Mouse (Mus musculus) intestine, postnatal 0 days (tissue): ENCODE results near the gene Gpx8. TPM values are rescaled to one million over a fixed set of nuclear protein-coding genes. Genes with fewer than 3 reads are reported as not detected.

Source experiments
- ATAC-seq: fragments of 200-750 bp; cut with Nextera tagmentation; 2 replicates; pipeline ENCODE4 v1.8.0; 2017; ENCODE audit warnings: mild to moderate bottlenecking, moderate TSS enrichment, moderate library complexity
- H3K27ac ChIP-seq: fragments of 300-500 bp; sonication (generic); 2 replicates; pipeline ENCODE4 v1.5.1; 2014; ENCODE audit warnings: mild to moderate bottlenecking, low read depth, low read length, moderate library complexity
- H3K27me3 ChIP-seq: fragments of 300-500 bp; sonication (generic); replicated peaks from 2 replicates; pipeline ENCODE4 v1.6.1; 2014; ENCODE audit warnings: low read length, mixed read lengths; ENCODE audit not compliant: control insufficient read depth, insufficient read depth
- H3K36me3 ChIP-seq: fragments of 300-500 bp; sonication (generic); 2 replicates; pipeline ENCODE4 v1.6.1; 2014; ENCODE audit warnings: mild to moderate bottlenecking, moderate library complexity; ENCODE audit not compliant: control insufficient read depth, insufficient read depth
- H3K4me1 ChIP-seq: fragments of 300-500 bp; sonication (generic); replicated peaks from 2 replicates; pipeline ENCODE4 v1.6.1; 2014; ENCODE audit warnings: antibody characterized with exemption, low read length, mixed read lengths; ENCODE audit not compliant: control insufficient read depth, insufficient read depth
- H3K4me2 ChIP-seq: fragments of 300-500 bp; sonication (generic); replicated peaks from 2 replicates; pipeline ENCODE4 v1.6.1; 2014; ENCODE audit warnings: low read depth, mild to moderate bottlenecking, moderate library complexity
- H3K4me3 ChIP-seq: fragments of 300-500 bp; sonication (generic); 2 replicates; pipeline ENCODE4 v1.5.1; 2014; ENCODE audit warnings: low read depth, low read length
- H3K9ac ChIP-seq: fragments of 300-500 bp; sonication (generic); 2 replicates; pipeline ENCODE4 v1.6.1; 2014; ENCODE audit warnings: mild to moderate bottlenecking, low read depth, low read length
- H3K9me3 ChIP-seq: fragments of 300-500 bp; sonication (generic); 2 replicates; pipeline ENCODE4 v1.6.1; 2016; ENCODE audit warnings: mixed run types; ENCODE audit not compliant: control insufficient read depth
- CTCF ChIP-seq: sonication (generic); IDR thresholded peaks from 2 replicates; pipeline ENCODE4 v1.5.1; 2016; ENCODE audit warnings: low read depth, mild to moderate bottlenecking, control low read depth, antibody characterized with exemption, moderate library complexity
- WGBS: fragments of 180-500 bp; shearing (Covaris S2); extraction: QIAGEN DNeasy Blood & Tissue Kit; methylation state at CpG from one replicate; pipeline ENCODE4 v1.1.7; 2014; 5-methylcytosine and 5-hydroxymethylcytosine counted together
- polyA plus RNA-seq: library from polyadenylated mRNA; unstranded; fragments of >200 nt; fragmentation: Nextera tagmentation; extraction: Ambion mirVana; gene quantifications from 2 replicates; pipeline ENCODE4 v1.2.1, GENCODE M21; 2015

Gene Gpx8
- polyA plus RNA-seq, 1 experiment from 2014 or later, result 51.7 TPM

DNA sequence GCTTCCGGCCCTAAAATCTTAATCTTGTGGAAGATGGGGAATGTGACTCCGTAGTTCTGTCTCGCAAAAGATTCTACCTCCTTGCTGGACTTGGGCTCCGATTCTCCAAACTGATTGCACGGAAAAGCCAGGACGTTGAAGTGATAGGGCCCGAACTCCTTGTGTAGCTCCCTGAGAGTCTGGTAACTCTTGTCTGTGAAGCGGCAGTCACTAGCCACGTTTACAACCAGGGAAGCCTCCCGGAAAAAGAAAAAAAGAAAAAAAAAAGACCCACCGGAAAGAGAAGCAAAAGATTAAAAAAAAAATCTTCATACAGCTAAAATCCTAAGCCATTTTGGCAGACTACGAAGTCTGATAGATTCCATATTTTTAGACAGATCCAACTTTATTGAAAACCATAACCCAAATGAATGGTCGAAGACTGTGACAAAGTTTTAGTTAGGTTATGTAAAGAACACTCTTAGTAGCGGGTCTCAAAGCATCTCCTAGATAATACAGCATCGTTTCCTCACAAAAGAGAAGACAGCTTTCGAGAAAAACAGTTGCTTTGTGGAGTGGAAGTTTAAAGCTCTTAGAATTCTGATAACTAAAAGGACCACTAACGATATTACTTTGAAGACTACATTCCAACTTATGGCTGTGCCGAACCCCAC, 626 bp downstream of the Gpx8 start:
- no peaks in the 10 kb centered on the region for H3K36me3 ChIP-seq

DNA sequence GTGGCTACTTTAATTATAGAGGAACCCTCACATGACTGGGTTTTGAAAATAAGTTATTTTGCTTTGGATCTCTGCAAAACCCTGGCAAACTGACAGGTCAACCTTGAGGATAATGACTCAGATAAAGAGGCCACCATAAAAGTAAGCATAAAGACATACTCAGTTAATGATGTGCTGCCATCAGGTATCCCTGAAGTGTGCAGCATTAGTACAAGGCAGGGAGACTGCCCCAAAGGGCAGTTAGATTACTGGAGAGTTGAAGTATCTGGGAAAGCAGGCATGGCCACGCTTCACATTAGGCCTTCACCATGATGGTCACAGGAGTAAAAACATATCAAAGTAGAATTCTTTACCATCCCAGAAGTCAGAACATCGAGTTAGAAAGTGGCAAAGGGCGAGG, 1.3 kb downstream of the Gpx8 start:
- peak overlapping the region; percentile 41 for H3K4me3 ChIP-seq
- no peaks in the 10 kb centered on the region for H3K27me3 ChIP-seq
- H3K4me2 ChIP-seq, result peak overlapping the region; percentile 55
- H3K4me1 ChIP-seq, result 0 out of 2 replicates have a peak, but pooled peaks cover 3% of the 10 kb centered on the region
- no peak overlapping the region for H3K9ac ChIP-seq
- no peaks in the 10 kb centered on the region for H3K36me3 ChIP-seq
- no peaks in the 10 kb centered on the region for H3K9me3 ChIP-seq
- 41% methylated on average over 3 of the region's 3 CpGs for WGBS
- TF ChIP-seq CTCF, result no peak
- ATAC-seq, result no peak
- no peak overlapping the region for H3K27ac ChIP-seq

More for the DNA sequence above, 626 bp downstream of the Gpx8 start:
- no peak for ATAC-seq
- WGBS, result 12% methylated on average over 18 of the region's 18 CpGs
- no peaks in the 10 kb centered on the region for H3K27me3 ChIP-seq
- no peak for TF ChIP-seq CTCF
- peak overlapping the region; percentile 41 for H3K4me3 ChIP-seq
- H3K4me2 ChIP-seq, result peak overlapping the region; percentile 55
- H3K27ac ChIP-seq, result 0 out of 2 replicates have a peak overlapping the region, but pooled peaks have one; percentile 6
- no peaks in the 10 kb centered on the region for H3K9me3 ChIP-seq
- 0 out of 2 replicates have a peak, but pooled peaks cover 3% of the 10 kb centered on the region for H3K4me1 ChIP-seq
- 0 out of 2 replicates have a peak overlapping the region, but pooled peaks have one; percentile 11 for H3K9ac ChIP-seq

DNA sequence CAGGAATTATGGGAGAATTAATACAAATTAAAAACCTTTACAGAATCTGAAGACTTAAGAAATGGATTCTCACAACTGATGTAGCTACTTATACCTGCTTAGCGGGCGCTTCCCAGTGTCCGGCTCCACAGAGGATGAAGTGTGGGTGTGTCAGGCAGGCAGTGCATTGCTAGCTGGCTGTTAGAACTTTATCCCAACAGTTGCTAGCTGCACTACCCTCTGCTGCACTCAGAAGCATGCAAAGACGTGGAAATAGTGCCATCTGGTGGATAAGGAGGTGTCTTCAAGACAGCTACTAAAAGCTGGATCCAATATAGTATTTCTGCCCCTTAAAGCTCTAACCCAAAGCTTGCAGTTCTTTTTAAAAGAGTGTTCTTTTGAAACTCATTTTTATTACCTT, 10.4 kb downstream of the Gpx8 start:
- Histone ChIP-seq H3K4me1 (0 out of 2 replicates have a peak, but pooled peaks cover 5% of the 10 kb centered on the region), H3K27me3 (peaks cover 48% of the 10 kb centered on the region), H3K4me2 (peak overlapping the region; percentile 89), H3K36me3 (no peaks in the 10 kb centered on the region), H3K9ac (no peak overlapping the region), H3K4me3 (peak overlapping the region; percentile 52), H3K27ac (no peak overlapping the region), H3K9me3 (no peaks in the 10 kb centered on the region)
- WGBS, result 1% methylated on average over 4 of the region's 4 CpGs
- TF ChIP-seq CTCF, result peak; percentile 92
- ATAC-seq, result peak; percentile 80

DNA sequence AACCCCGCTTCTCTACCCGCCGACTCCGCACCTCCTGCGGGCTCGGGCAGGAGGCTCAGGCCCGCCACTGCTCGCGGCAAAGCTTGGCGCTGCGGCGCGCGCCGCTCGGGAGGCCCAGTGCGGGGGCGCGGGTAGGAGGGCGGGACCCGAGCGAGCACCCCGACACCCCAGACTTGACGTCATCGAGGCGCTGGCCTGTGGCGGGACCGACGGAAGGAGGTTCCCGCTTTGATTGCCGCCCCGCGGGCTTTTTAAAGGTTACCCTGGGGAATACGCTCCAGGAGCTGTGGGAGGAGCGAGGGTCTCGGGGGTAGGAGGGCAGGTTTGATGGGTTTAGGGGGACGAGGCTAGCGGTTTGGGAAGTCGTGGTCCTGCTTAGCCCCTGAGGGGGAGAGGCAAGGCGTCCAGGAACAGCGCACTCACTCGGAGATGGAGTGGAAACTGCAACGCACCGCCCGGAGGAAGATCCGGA, 11.2 kb downstream of the Gpx8 start, which contains the start of gene Cdc20b:
TSS of gene Cdc20b (plus strand) at position 162 of the 472 bp plus-strand sequence.
- no peak within 1 kb of the TSS for H3K27ac ChIP-seq
- TF ChIP-seq CTCF, result no peak
- H3K4me3 ChIP-seq, result peak within 1 kb of the TSS; percentile 52
- no peak within 1 kb of the TSS; the same call in 1 of the 2 replicates for H3K9ac ChIP-seq
- under 1% methylated on average over 45 of the region's 46 CpGs for WGBS
- 0 out of 2 replicates have a peak, but pooled peaks cover 5% of the 10 kb centered on the region for H3K4me1 ChIP-seq
- peak within 1 kb of the TSS; percentile 89 for H3K4me2 ChIP-seq
- ATAC-seq, result peak; percentile 34; the same call in 1 of the 2 replicates
- H3K36me3 ChIP-seq, result no peaks in the 10 kb centered on the region
- H3K9me3 ChIP-seq, result no peaks in the 10 kb centered on the region
- peaks cover 53% of the 10 kb centered on the region for H3K27me3 ChIP-seq

DNA sequence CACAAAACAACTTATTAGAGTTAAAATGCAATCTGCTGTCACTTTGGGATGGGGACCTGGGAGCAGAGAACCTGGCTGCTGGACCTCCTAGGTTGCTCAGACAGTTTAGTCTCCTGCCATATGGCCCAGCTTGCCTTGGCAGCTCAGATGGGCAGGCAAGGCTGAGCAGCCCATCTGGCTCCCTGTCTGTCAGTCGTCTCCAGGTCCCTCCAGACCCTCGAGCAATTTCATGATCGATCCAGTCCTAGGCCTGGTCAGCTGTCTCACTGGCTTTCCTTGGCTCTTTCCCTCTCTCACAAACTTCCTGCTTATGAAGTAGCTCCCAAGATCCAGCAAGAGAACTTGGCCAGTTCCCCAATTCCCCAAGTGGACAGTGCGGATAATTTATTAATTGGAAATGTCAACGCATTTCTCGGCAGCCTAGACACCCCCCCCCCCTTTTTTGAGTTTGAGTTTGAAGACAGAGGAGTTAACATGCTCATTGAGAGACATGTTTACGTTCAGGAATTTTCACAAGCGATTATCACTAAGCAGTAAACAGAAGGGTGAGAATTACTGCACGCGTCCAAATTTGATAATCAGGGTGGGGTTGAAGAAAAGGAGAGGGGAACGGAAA, 11.8 kb downstream of the Gpx8 start:
- Histone ChIP-seq H3K27ac (no peak overlapping the region), H3K36me3 (no peaks in the 10 kb centered on the region), H3K27me3 (peaks cover 53% of the 10 kb centered on the region), H3K4me2 (peak overlapping the region; percentile 89), H3K9ac (no peak overlapping the region; the same call in 1 of the 2 replicates), H3K9me3 (no peaks in the 10 kb centered on the region), H3K4me1 (0 out of 2 replicates have a peak, but pooled peaks cover 5% of the 10 kb centered on the region), H3K4me3 (peak overlapping the region; percentile 52)
- ATAC-seq, result no peak
- WGBS, result 5% methylated on average over 11 of the region's 11 CpGs
- no peak for TF ChIP-seq CTCF

DNA sequence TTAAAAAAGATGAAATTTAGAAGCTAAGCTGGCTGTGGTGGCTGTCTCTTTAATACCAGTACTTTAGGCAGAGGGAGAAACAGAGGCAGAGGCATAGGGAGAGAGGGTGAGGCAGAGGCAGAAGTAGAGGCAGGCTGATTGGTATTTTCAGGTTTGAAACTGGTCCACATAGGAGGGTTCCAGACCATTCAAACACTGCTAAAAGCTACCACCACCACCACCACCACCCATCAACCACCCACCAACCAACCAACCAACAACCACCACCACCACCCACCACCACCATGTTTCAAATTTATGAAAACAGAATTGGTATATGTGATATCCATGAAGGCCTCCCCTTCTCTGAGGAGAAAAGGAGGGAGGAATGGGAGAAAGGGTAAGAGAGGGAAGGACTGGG, 13.4 kb downstream of the Gpx8 start:
- Histone ChIP-seq H3K36me3 (no peaks in the 10 kb centered on the region), H3K27me3 (peaks cover 53% of the 10 kb centered on the region), H3K4me3 (no peak overlapping the region), H3K27ac (no peak overlapping the region), H3K9me3 (no peaks in the 10 kb centered on the region), H3K4me2 (no peak overlapping the region), H3K9ac (no peak overlapping the region), H3K4me1 (0 out of 2 replicates have a peak, but pooled peaks cover 5% of the 10 kb centered on the region)
- no peak for TF ChIP-seq CTCF
- no peak for ATAC-seq
